Mouse (Mus musculus): ENCODE measurements around the gene Khdc4. TPM values are rescaled to one million over a fixed set of nuclear protein-coding genes. Genes with fewer than 3 reads are reported as not detected.
A peak's percentile ranks its signal among the peaks of the same experiment; 100 is the strongest.

The Khdc4 gene
- total RNA-seq, 1 experiment, result 85.5 TPM

DNA sequence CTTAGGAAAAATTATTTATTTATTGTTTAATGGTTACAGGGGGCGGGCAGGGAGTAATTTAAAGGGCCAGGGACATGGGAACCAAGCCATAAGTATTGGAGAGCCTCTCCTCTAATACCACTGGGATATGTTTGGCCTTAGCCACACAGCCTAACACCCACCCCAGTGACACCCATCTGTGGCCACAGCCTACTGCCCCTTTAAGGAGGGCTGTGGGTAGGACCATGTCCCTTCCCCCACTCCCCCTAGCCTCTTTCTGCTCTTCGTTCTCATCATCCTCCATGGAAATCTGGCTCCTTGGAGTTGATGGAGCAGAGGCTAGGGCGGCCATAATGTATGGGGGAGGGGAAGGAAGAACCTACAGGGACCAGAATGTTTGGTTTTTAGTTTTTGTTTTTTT lies 38.5 kb upstream of the Khdc4 start:
- Histone ChIP-seq H3K4me1 (ENCODE audit: control insufficient read depth in 2 of 2, insufficient read depth in 2 of 2, low read length in 2 of 2, poor library complexity in 1 of 2) (peaks cover 6 to 25% of the 10 kb centered on the region in 2 experiments; a peak in 3 of 4 replicates), H3K9ac (ENCODE audit: insufficient read depth, low read depth, low read length, poor library complexity, severe bottlenecking) (peak overlapping the region; percentile 40; the same call in 1 of the 2 replicates), H3K4me3 (ENCODE audit: insufficient read depth in 1 of 2, low read depth in 1 of 2, low read length in 2 of 2, poor library complexity in 1 of 2, severe bottlenecking in 1 of 2) (no peak overlapping the region), H3K36me3 (ENCODE audit: control insufficient read depth, insufficient read depth, low read length, poor library complexity, severe bottlenecking) (peaks cover 36% of the 10 kb centered on the region), H3K27ac (ENCODE audit: insufficient read depth, low read depth, low read length, poor library complexity, severe bottlenecking) (peak overlapping the region; percentile 65; the same call in 1 of the 2 replicates), H3K9me3 (ENCODE audit: control insufficient read depth, insufficient read depth, low read depth, low read length) (no peaks in the 10 kb centered on the region)
- DNase-seq (ENCODE audit: low read depth, low spot score), result no peak
- TF ChIP-seq CHD2 (IDR thresholded peaks at IDR 0.05; ENCODE audit: low read depth, low read length), result no peak
- TF ChIP-seq HCFC1 (IDR thresholded peaks at IDR 0.05; ENCODE audit: borderline replicate concordance, insufficient read depth, low read length), result no peak
- no peak for TF ChIP-seq ZNF384 (IDR thresholded peaks at IDR 0.05; ENCODE audit: low read depth, low read length)
- no peak for TF ChIP-seq MAFK (IDR thresholded peaks at IDR 0.05; ENCODE audit: insufficient read depth, low read depth, low read length)
- TF ChIP-seq ZC3H11A (IDR thresholded peaks at IDR 0.05; ENCODE audit: borderline replicate concordance, low read depth, low read length), result no peak
- in situ Hi-C loops (cut with MboI; ENCODE audit: low sequenced_read_pairs in 2 of 2, unreplicated experiment in 2 of 2), result no loop called here

DNA sequence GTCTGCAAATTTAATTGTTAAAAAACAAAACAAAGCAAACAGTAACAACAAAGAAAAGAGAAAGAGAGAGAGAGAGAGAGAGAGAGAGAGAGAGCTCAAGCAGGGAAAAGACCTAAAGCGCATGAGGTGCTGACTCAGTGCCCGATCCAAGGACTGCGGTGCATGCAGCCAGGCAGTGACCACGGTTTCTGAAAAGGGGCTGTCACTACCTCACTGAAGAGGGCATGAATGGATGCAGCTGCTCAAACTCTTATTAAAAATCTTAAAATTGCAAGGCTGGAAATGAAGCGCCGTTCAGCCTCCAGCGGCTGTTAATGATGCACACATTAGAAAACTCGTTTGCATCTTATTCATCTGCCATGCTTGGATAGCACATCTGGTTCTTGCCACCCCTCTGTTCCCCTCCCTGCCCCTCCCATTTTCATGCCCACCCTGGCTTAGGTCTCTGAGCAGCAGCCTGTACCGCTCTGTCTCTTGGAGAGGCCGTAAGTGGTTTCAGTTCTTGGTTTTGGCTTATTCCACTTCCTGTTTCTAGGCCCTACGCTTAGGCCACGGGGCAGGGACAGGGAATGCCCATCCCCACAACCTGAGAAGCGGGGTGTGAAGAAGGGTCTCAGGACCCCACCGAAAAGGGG lies 37.7 kb upstream of the Khdc4 start:
- TF ChIP-seq ZC3H11A (IDR thresholded peaks at IDR 0.05; ENCODE audit: borderline replicate concordance, low read depth, low read length) (no peak), HCFC1 (IDR thresholded peaks at IDR 0.05; ENCODE audit: borderline replicate concordance, insufficient read depth, low read length) (no peak), CHD2 (IDR thresholded peaks at IDR 0.05; ENCODE audit: low read depth, low read length) (no peak), ZNF384 (IDR thresholded peaks at IDR 0.05; ENCODE audit: low read depth, low read length) (no peak), MAFK (IDR thresholded peaks at IDR 0.05; ENCODE audit: insufficient read depth, low read depth, low read length) (no peak)
- H3K9me3 ChIP-seq (ENCODE audit: control insufficient read depth, insufficient read depth, low read depth, low read length), result no peaks in the 10 kb centered on the region
- H3K4me1 ChIP-seq (ENCODE audit: control insufficient read depth in 2 of 2, insufficient read depth in 2 of 2, low read length in 2 of 2, poor library complexity in 1 of 2), result peaks cover 6 to 22% of the 10 kb centered on the region in 2 experiments; a peak in 3 of 4 replicates
- no peak overlapping the region for H3K27ac ChIP-seq (ENCODE audit: insufficient read depth, low read depth, low read length, poor library complexity, severe bottlenecking)
- DNase-seq (ENCODE audit: low read depth, low spot score), result no peak
- in situ Hi-C loops (cut with MboI; ENCODE audit: low sequenced_read_pairs in 2 of 2, unreplicated experiment in 2 of 2), result no loop called here
- no peak overlapping the region for H3K9ac ChIP-seq (ENCODE audit: insufficient read depth, low read depth, low read length, poor library complexity, severe bottlenecking)
- peaks cover 28% of the 10 kb centered on the region for H3K36me3 ChIP-seq (ENCODE audit: control insufficient read depth, insufficient read depth, low read length, poor library complexity, severe bottlenecking)
- H3K4me3 ChIP-seq (ENCODE audit: insufficient read depth in 1 of 2, low read depth in 1 of 2, low read length in 2 of 2, poor library complexity in 1 of 2, severe bottlenecking in 1 of 2), result no peak overlapping the region

DNA sequence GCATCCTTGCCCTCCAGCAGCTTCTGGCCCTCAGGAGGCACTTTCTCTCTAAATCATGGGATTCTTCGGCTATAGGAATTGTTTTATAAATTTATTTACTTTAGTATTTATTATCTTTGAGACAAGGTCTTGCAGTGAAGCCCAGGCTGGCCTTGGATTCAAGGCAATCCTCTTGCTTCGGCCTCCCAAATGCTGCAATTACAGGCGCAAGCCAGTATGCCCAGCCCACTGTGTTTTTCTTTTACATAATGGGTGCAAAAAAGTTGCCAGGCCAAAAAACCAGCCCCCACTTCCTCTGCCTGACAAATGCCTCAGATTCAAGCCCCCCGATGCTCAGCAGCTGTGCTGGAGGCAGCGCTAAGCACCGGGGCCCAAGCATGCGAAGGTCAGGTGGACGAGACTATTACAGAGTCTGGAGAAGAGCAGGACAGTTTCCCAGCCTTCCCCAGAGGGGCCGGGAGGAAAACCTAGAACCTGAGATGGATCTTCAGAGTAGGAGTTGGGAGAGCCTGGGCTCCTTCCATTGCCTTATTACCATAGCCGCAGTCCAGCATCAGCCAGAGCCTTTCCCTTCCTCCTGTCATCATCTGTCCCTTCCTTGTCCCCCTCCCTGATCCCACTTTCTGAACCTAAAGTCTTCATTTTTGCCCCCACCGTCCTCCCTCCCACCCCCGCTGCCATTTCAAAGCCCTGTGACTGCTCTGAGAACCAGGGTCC lies 37.0 kb upstream of the Khdc4 start:
- no peak overlapping the region for H3K9ac ChIP-seq (ENCODE audit: insufficient read depth, low read depth, low read length, poor library complexity, severe bottlenecking)
- TF ChIP-seq ZC3H11A (IDR thresholded peaks at IDR 0.05; ENCODE audit: borderline replicate concordance, low read depth, low read length) (no peak), HCFC1 (IDR thresholded peaks at IDR 0.05; ENCODE audit: borderline replicate concordance, insufficient read depth, low read length) (no peak), ZNF384 (IDR thresholded peaks at IDR 0.05; ENCODE audit: low read depth, low read length) (no peak), MAFK (IDR thresholded peaks at IDR 0.05; ENCODE audit: insufficient read depth, low read depth, low read length) (no peak), CHD2 (IDR thresholded peaks at IDR 0.05; ENCODE audit: low read depth, low read length) (no peak)
- H3K9me3 ChIP-seq (ENCODE audit: control insufficient read depth, insufficient read depth, low read depth, low read length), result no peaks in the 10 kb centered on the region
- no peak overlapping the region for H3K4me3 ChIP-seq (ENCODE audit: insufficient read depth in 1 of 2, low read depth in 1 of 2, low read length in 2 of 2, poor library complexity in 1 of 2, severe bottlenecking in 1 of 2)
- peaks cover 26% of the 10 kb centered on the region for H3K36me3 ChIP-seq (ENCODE audit: control insufficient read depth, insufficient read depth, low read length, poor library complexity, severe bottlenecking)
- H3K4me1 ChIP-seq (ENCODE audit: control insufficient read depth in 2 of 2, insufficient read depth in 2 of 2, low read length in 2 of 2, poor library complexity in 1 of 2), result peaks cover 6 to 21% of the 10 kb centered on the region in 2 experiments; a peak in 3 of 4 replicates
- in situ Hi-C loops (cut with MboI; ENCODE audit: low sequenced_read_pairs in 2 of 2, unreplicated experiment in 2 of 2), result no loop called here
- H3K27ac ChIP-seq (ENCODE audit: insufficient read depth, low read depth, low read length, poor library complexity, severe bottlenecking), result no peak overlapping the region
- DNase-seq (ENCODE audit: low read depth, low spot score), result no peak

DNA sequence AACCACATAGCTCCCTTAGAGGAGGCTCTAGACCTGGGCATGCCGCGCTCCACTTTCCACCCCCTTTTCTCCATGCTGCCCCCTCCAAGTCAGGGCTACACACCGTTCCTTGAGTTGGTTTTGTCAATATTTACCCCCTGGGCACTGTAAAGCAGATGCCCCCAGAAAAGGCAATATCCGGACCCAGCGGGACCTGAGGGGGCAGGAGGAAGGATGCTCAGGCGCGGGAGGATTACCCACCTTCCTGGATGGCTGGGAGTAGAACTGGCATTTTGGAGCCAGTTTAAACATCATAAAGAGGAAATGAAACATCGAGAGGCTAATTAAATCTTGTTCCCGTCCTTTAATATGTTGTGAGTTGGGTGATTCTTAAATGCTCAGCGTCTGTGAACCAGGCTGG lies 36.4 kb upstream of the Khdc4 start:
- DNase-seq (ENCODE audit: low read depth, low spot score), result no peak
- Histone ChIP-seq H3K4me1 (ENCODE audit: control insufficient read depth in 2 of 2, insufficient read depth in 2 of 2, low read length in 2 of 2, poor library complexity in 1 of 2) (peaks cover 6 to 19% of the 10 kb centered on the region in 2 experiments; a peak in 3 of 4 replicates), H3K9me3 (ENCODE audit: control insufficient read depth, insufficient read depth, low read depth, low read length) (no peaks in the 10 kb centered on the region), H3K4me3 (ENCODE audit: insufficient read depth in 1 of 2, low read depth in 1 of 2, low read length in 2 of 2, poor library complexity in 1 of 2, severe bottlenecking in 1 of 2) (no peak overlapping the region), H3K36me3 (ENCODE audit: control insufficient read depth, insufficient read depth, low read length, poor library complexity, severe bottlenecking) (peaks cover 22% of the 10 kb centered on the region), H3K9ac (ENCODE audit: insufficient read depth, low read depth, low read length, poor library complexity, severe bottlenecking) (no peak overlapping the region), H3K27ac (ENCODE audit: insufficient read depth, low read depth, low read length, poor library complexity, severe bottlenecking) (no peak overlapping the region)
- in situ Hi-C loops (cut with MboI; ENCODE audit: low sequenced_read_pairs in 2 of 2, unreplicated experiment in 2 of 2), result no loop called here
- TF ChIP-seq ZC3H11A (IDR thresholded peaks at IDR 0.05; ENCODE audit: borderline replicate concordance, low read depth, low read length) (no peak), ZNF384 (IDR thresholded peaks at IDR 0.05; ENCODE audit: low read depth, low read length) (no peak), MAFK (IDR thresholded peaks at IDR 0.05; ENCODE audit: insufficient read depth, low read depth, low read length) (no peak), HCFC1 (IDR thresholded peaks at IDR 0.05; ENCODE audit: borderline replicate concordance, insufficient read depth, low read length) (no peak), CHD2 (IDR thresholded peaks at IDR 0.05; ENCODE audit: low read depth, low read length) (no peak)

All from ES-E14 (cell line).